Mouse (Mus musculus) kidney, postnatal 10 days (tissue): ENCODE results near the gene Large1.
"Not testable (repeated sequence)": the region's sequence is repeated elsewhere in the genome, so short reads cannot be mapped to it uniquely, and the experiment has no call there.

Source experiments
- DNase-seq: peaks from one replicate; pipeline ENCODE4 v3.0.0; 2021; ENCODE audit warnings: mixed read lengths

The Large1 gene

GRCm38 (mm10) chr8:72993831-72994230 lies 359.5 kb downstream of the Large1 start:
- DNase-seq = no peak

GRCm38 (mm10) chr8:72990425-72990824 lies 362.9 kb downstream of the Large1 start:
- DNase-seq = no peak

- DNase-seq = no peak
Measured at GRCm38 (mm10) chr8:72982832-72983231, 370.5 kb downstream of the Large1 start.

- peak; percentile 22 for DNase-seq
Measured at GRCm38 (mm10) chr8:72955074-72955473, 398.3 kb downstream of the Large1 start.

- DNase-seq = not testable (repeated sequence)
Measured at GRCm38 (mm10) chr8:72941393-72941792, 411.9 kb downstream of the Large1 start.

- DNase-seq = peak; percentile 12
Measured at GRCm38 (mm10) chr8:72919182-72919902, 434.0 kb downstream of the Large1 start.

- no peak for DNase-seq
Measured at GRCm38 (mm10) chr8:72905491-72905890, 447.8 kb downstream of the Large1 start.

- DNase-seq = no peak
Measured at GRCm38 (mm10) chr8:72901591-72901990, 451.7 kb downstream of the Large1 start.

GRCm38 (mm10) chr8:72899321-72899720 lies 454.0 kb downstream of the Large1 start:
- DNase-seq = no peak

GRCm38 (mm10) chr8:72883033-72883432 lies 470.3 kb downstream of the Large1 start:
- DNase-seq = no peak

- DNase-seq = no peak
Measured at GRCm38 (mm10) chr8:72873411-72873810, 479.9 kb downstream of the Large1 start.

- no peak for DNase-seq
Measured at GRCm38 (mm10) chr8:72846881-72847280, 506.5 kb downstream of the Large1 start.

- no peak for DNase-seq
Measured at GRCm38 (mm10) chr8:72835863-72836262, 517.5 kb downstream of the Large1 start.

GRCm38 (mm10) chr8:72833112-72833511 lies 520.2 kb downstream of the Large1 start:
- DNase-seq = no peak

- no peak for DNase-seq
Measured at GRCm38 (mm10) chr8:72832371-72832770, 521.0 kb downstream of the Large1 start.

GRCm38 (mm10) chr8:72817655-72818349 lies 535.5 kb downstream of the Large1 start:
- DNase-seq = no peak

- no peak for DNase-seq
Measured at GRCm38 (mm10) chr8:72816679-72817078, 536.7 kb downstream of the Large1 start.

GRCm38 (mm10) chr8:72815681-72816080 lies 537.7 kb downstream of the Large1 start:
- no peak for DNase-seq

- peak; percentile 15 for DNase-seq
Measured at GRCm38 (mm10) chr8:72812690-72813089, 540.6 kb downstream of the Large1 start.

- no peak for DNase-seq
Measured at GRCm38 (mm10) chr8:72801583-72801982, 551.8 kb downstream of the Large1 start.

GRCm38 (mm10) chr8:72780644-72781043 lies 572.7 kb downstream of the Large1 start:
- DNase-seq = no peak

- DNase-seq = no peak
Measured at GRCm38 (mm10) chr8:72777797-72778196, 575.5 kb downstream of the Large1 start.

GRCm38 (mm10) chr8:72766777-72767176 lies 586.6 kb downstream of the Large1 start:
- no peak for DNase-seq

GRCm38 (mm10) chr8:72765696-72766095 lies 587.6 kb downstream of the Large1 start:
- no peak for DNase-seq
